8 mouse cellular contexts compared by ENCODE assay signal in the genomic region with DNA sequence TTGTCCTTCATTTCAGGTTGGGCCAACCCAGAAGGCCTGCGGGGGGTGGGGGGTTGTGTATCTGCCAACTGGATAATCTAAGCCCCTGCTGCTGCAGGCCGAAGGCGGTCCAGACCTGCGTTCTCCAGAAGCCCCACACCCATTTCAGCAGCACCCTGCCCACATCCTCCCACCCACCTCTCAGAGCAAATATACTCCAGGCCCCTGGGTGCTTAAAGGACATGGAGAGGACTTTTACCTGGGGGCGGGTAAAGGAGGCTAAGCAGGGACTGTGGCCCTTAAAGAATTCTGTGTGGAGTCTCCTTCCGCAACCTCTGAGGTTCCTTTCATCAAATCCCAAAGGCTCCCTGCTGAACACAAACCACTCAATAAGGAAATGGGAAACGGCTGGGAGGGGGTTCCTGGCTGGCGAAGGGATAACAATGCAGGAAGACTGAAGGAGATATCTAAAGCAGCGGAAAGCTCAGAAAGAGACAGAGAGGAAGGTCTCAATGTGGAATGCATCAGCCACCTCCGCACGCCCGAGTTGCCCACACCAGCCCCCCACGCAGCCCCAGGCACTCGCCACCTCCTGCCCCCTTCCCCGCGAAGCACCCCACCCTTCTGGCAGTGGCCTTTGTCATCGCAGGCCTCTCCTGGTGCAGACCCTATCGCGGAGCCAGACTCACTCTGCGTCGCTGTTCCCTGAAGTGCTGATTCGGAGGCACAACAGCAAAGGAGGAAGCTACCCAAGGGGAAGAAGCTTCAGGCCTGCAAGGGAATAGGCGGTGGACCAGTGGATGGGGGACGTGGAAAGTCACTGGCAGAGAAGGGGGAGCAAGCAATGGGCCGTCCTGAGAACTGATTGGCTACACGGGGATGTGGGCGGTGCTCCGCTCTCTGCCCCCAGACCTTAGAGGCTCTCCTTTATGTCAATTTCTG. TPM values are rescaled to one million over a fixed set of nuclear protein-coding genes. Genes with fewer than 3 reads are reported as not detected.
DNase-seq lines count a peak whose midpoint lies in the region; ATAC-seq lines count a peak whose summit lies in the region.

A gene (minus strand): TSS at position 798 of the 921 bp plus-strand sequence.

- no peaks in the 10 kb centered on the region for H3K9me3 ChIP-seq in hindbrain, embryonic 14.5 days (ENCODE audit: control insufficient read depth, low read length)
- H3K9me3 ChIP-seq in lung, embryonic 16.5 days (ENCODE audit: control insufficient read depth, low read length), result no peaks in the 10 kb centered on the region

- H3K4me1 ChIP-seq in hindbrain, embryonic 14.5 days (replicated peaks; ENCODE audit: control insufficient read depth, insufficient read depth, low read length), result peaks cover 26% of the 10 kb centered on the region
- 0 out of 2 replicates have a peak, but pooled peaks cover 2% of the 10 kb centered on the region for H3K4me1 ChIP-seq in lung, embryonic 16.5 days (replicated peaks; ENCODE audit: control insufficient read depth, insufficient read depth, low read length)

- WGBS in hindbrain, embryonic 14.5 days, result under 1% methylated on average over 28 of the region's 28 CpGs
- 1% methylated on average over 27 of the region's 28 CpGs for WGBS in lung, embryonic 16.5 days

- peak within 1 kb of the TSS; percentile 71 for H3K4me2 ChIP-seq in hindbrain, embryonic 14.5 days (replicated peaks)
- H3K4me2 ChIP-seq in lung, embryonic 16.5 days (ENCODE audit: low read depth, low read length), result peak within 1 kb of the TSS; percentile 73

- H3K4me3 ChIP-seq in hindbrain, embryonic 14.5 days (replicated peaks; ENCODE audit: low read length), result peak within 1 kb of the TSS; percentile 57
- peak within 1 kb of the TSS; percentile 81 for H3K4me3 ChIP-seq in lung, embryonic 16.5 days (ENCODE audit: low read length)

- ATAC-seq in hindbrain, embryonic 14.5 days (ENCODE audit: low FRiP score), result peak; percentile 100
- peak; percentile 100 for ATAC-seq in lung, embryonic 16.5 days (ENCODE audit: low read depth)
- no peak for ATAC-seq in monocyte, adult 5-6 weeks (replicated peaks; ENCODE audit: insufficient number of reproducible peaks, low FRiP score, low TSS enrichment, poor library complexity, severe bottlenecking)

- DNase-seq in R1 (ENCODE audit: low read depth, low spot score), result peak; percentile 72
- peak; percentile 87 to 89 for DNase-seq in cerebellum, postnatal 36 days
- DNase-seq in gastrocnemius, adult 18-20 months (ENCODE audit: low spot score), result peak; percentile 74
- peak; percentile 85 for DNase-seq in hindbrain, embryonic 14.5 days (ENCODE audit: low spot score)
- DNase-seq in layer of hippocampus, postnatal 25 days (ENCODE audit: extremely low spot score in 1 of 2, low spot score in 1 of 2), result peak; percentile 67 to 77
- peak; percentile 51 for DNase-seq in retina, postnatal 7 days (ENCODE audit: low read depth, low spot score)

- H3K36me3 ChIP-seq in hindbrain, embryonic 14.5 days (replicated peaks; ENCODE audit: control insufficient read depth, insufficient read depth), result 0 out of 2 replicates have a peak, but pooled peaks cover 3% of the 10 kb centered on the region
- no peaks in the 10 kb centered on the region for H3K36me3 ChIP-seq in lung, embryonic 16.5 days (ENCODE audit: control insufficient read depth, insufficient read depth, low read length)

- no peaks in the 10 kb centered on the region for H3K27me3 ChIP-seq in hindbrain, embryonic 14.5 days (ENCODE audit: control insufficient read depth, insufficient read depth, low read length)
- H3K27me3 ChIP-seq in lung, embryonic 16.5 days (ENCODE audit: control insufficient read depth, insufficient read depth, low read depth, low read length), result no peaks in the 10 kb centered on the region

- peak within 1 kb of the TSS; percentile 97 for H3K27ac ChIP-seq in hindbrain, embryonic 14.5 days
- H3K27ac ChIP-seq in lung, embryonic 16.5 days (ENCODE audit: low read length), result peak within 1 kb of the TSS; percentile 86

- H3K9ac ChIP-seq in hindbrain, embryonic 14.5 days, result peak within 1 kb of the TSS; percentile 89
- peak within 1 kb of the TSS; percentile 95 for H3K9ac ChIP-seq in lung, embryonic 16.5 days (ENCODE audit: low read length)

RNA-seq across cellular contexts. Expression of the gene that starts here (rescaled TPM):
- 1 to 10 TPM; 4.7 to 4.9 TPM for total RNA-seq in gastrocnemius, adult 18-20 months (2021)
- 212 and 229 TPM in 2 replicates for polyA plus RNA-seq in hindbrain, embryonic 14.5 days (2014; fragmentation: Nextera tagmentation; extraction: Ambion mirVana)
- total RNA-seq in layer of hippocampus, postnatal 25 days (2021), result 100 to 1,000 TPM; 207 to 217 TPM
- 69.4 and 72.2 TPM in 2 replicates for polyA plus RNA-seq in lung, embryonic 16.5 days (2015; fragmentation: Nextera tagmentation; extraction: Ambion mirVana)
- total RNA-seq in monocyte, adult 5-6 weeks (2017), result not detected in 3 replicates

Comparison
In these comparisons a context has a peak if more than half of its experiments do, and no peak if none do; other contexts are left out.
1. RNA of the gene that starts here (total RNA-seq): 207 to 217 TPM in layer of hippocampus, postnatal 25 days; 4.7 to 4.9 TPM in gastrocnemius, adult 18-20 months and not detected in monocyte, adult 5-6 weeks; every median in the first group is over 10 times any median in the second.
2. Peak in every context shown above with its lines, with median percentiles within 50 percentile points of each other: DNase-seq.